Mouse (Mus musculus) monocyte, adult 59 days (primary cell): ENCODE data around the gene Agrn. TPM values are rescaled to one million over a fixed set of nuclear protein-coding genes. Genes with fewer than 3 reads are reported as not detected.

Experiments used
- total RNA-seq, 2 experiments: library from RNA; stranded (reverse); gene quantifications; one replicate each; pipeline ENCODE4 v1.2.4; 2023

The Agrn gene
- total RNA-seq = 10 to 100 TPM; 15.8 TPM

GRCm38 (mm10) chr4:156197131-156197828 is at the start of gene Agrn:
Gene Agrn (minus strand): TSS chr4:156197488.

DNA sequence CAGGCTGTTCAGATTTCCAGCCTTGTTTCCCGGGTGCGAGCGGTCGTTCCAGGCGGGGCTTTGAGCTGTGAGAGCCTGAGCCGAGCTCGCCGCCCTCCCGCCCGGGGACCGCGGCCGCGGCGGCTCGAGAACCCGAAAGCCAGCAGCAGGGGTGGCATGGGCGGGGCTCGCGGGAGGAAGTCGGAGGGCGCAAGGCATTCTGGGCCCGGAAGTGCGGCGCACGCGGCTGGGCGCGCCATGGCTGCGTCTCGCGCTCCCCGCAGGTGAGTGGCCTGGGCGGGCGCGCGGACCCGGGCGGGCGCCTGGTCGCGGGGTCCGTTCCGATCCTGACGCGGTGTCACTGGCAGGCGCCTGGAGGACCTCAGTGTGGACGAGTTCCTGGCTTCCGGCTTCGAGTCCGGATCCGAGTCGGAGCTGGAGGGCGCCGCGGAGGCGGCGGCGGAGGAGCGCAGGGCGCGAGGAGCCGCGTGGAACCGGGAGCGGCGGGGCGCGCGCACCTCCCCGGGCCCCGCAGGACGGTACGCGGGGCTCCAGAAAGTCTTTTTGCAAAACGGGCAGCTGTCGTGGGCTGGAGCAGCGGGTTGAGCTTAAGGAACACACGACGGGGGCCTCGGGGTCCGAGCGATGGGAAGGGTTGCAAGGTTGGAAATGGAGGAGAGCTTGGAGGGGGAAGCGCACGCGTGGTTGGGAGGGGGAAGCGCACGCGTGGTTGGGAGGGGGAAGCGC is 38.7 kb upstream of the Agrn start, which contains the start of gene Noc2l:
Noc2l (plus strand) TSS at position 203 of the 726 bp plus-strand sequence.

GRCm38 (mm10) chr4:156234701-156235213 is 37.5 kb upstream of the Agrn start, which contains the start of gene Plekhn1:
Gene Plekhn1 (minus strand): TSS chr4:156234857.

GRCm38 (mm10) chr4:156215649-156216048 is 18.4 kb upstream of the Agrn start, which contains the start of gene Perm1:
Gene Perm1 (plus strand): TSS chr4:156215868.

DNA sequence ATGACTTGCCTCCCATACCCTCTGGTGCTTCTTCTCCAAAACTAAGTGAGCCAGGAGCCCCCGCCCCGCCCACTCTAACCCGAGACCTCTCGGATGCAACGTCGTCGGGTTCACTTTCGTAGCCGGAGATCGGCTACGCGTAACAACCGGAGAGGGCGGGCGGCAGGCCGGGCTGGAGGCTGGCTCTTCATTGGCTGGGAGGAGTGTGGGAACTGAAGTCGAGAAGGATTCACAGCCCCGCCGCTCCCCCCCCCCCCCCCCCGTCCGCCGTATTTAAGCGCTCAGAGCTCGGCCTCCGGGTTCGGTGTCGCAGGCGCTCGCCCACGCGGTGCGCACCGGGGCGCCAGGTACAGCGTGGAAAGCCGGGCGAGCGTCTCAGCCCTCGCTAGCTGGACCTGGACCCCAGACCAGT is 5.7 kb upstream of the Agrn start, which contains the start of gene AW011738:
AW011738 (plus strand) TSS at position 304 of the 412 bp plus-strand sequence.

DNA sequence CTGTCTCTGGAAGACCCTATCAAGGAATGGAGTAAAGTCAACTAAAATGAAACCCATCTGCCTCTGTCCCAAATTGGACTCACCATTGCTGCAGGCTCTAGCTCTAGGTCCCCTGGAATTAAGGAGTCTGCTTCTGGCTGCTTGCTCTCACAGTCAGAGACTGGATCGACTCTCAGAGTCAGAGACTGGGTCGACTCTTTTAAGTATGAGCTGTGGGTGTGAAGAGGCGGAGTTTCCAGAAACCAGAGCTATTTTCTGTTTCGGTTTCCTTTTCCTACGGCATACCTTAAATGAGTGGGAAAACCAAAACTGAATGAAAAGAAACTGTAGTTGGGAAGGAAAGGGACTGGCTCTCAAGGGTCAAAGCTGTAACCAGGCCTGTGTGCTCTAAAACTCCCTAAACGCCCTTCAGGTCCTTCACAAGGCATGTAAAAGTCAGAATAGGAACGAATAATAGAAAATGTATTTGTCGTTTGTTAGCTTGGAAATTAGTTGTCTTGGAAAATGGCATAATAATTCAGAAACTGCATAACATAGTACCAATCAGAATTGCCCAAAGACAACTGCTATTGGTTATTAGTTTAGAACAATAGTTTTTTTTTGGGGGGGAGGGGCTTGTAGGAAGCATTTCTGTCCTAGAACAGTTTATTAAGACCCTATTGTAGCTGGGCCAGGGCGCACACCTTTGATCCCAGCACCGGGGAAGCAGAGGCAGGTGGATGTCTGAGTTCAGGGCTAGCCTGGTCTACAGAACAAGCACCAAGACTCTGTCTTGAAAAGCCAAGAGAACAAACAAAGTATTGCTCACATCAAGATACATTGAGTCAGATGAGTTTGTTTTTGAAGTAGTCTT is 3.6 kb upstream of the Agrn start, which contains the start of gene Isg15:
Isg15 (minus strand) TSS at position 196 of the 853 bp plus-strand sequence.

DNA sequence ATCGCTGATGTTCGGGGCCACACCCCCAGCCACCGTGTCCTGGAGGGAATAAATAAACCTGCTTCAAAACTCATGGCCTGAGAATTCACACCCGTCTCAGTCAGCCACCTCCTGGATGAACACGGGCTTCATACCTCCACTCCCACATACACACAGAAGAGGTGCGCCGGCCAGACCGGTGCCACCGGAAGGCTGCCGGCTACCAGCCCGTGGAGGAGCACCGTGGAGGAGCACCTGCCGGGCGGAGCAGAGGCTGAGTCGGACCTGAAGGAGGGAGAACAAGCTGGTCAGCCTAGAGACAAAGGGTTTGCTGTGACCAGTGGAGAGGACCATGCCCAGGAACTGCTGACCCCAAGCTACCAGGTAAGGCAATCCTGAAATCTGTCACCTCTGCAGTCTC is 66.9 kb downstream of the Agrn start, which contains the start of gene Rnf223:
Rnf223 (plus strand) TSS at position 78 of the 400 bp plus-strand sequence.

Other genes with a start within 250 kb of the Agrn start
- 1 to 10 TPM; 2.9 to 9.5 TPM for gene C1qtnf12, start 235.2 kb downstream of the Agrn start, total RNA-seq
- 1 to 10 TPM; 1.7 to 2.4 TPM for gene B3galt6, start 204.8 kb downstream of the Agrn start, total RNA-seq
- gene Sdf4, start 204.6 kb downstream of the Agrn start, total RNA-seq = 100 to 1,000 TPM; 142 to 157 TPM
- gene Tnfrsf4, start 183.6 kb downstream of the Agrn start, total RNA-seq = 1 to 10 TPM; 1.5 to 2.2 TPM
- 1 to 10 TPM; 2.7 to 3.6 TPM for gene Tnfrsf18, start 171.3 kb downstream of the Agrn start, total RNA-seq
- gene Ttll10, start 138.1 kb downstream of the Agrn start, total RNA-seq = not detected
- 10 to 100 TPM; 14.0 to 16.8 TPM for gene 9430015G10Rik, start 87.5 kb downstream of the Agrn start, total RNA-seq
- gene Rnf223, start 67.0 kb downstream of the Agrn start, total RNA-seq = under 1 TPM; 0.33 to 0.55 TPM
- gene Isg15, start 3.3 kb upstream of the Agrn start, total RNA-seq = 10 to 100 TPM; 13.2 to 17.7 TPM
- gene AW011738, start 5.8 kb upstream of the Agrn start, total RNA-seq = 10 to 100 TPM; 13.4 to 17.9 TPM
- under 1 TPM; 0.18 to 0.47 TPM for gene Perm1, start 18.4 kb upstream of the Agrn start, total RNA-seq
- 10 to 100 TPM; 24.3 to 25.0 TPM for gene Plekhn1, start 37.4 kb upstream of the Agrn start, total RNA-seq
- 10 to 100 TPM; 58.4 to 59.9 TPM for gene Noc2l, start 38.5 kb upstream of the Agrn start, total RNA-seq
- 1 to 10 TPM; 1.5 to 1.6 TPM for gene Samd11, start 58.2 kb upstream of the Agrn start, total RNA-seq
- gene Vmn2r-ps159, start 133.6 kb upstream of the Agrn start, total RNA-seq = not detected